Mouse (Mus musculus) kidney, embryonic 15.5 days (tissue): ENCODE data around the gene Ilf3. TPM values are rescaled to one million over a fixed set of nuclear protein-coding genes. Genes with fewer than 3 reads are reported as not detected.

Experiments
- ATAC-seq: fragments of 200-750 bp; cut with Nextera tagmentation; replicated peaks from 2 replicates; pipeline ENCODE4 v1.8.0; 2017; ENCODE audit warnings: moderate TSS enrichment; ENCODE audit not compliant: low FRiP score
- H3K27ac ChIP-seq: fragments of 300-500 bp; sonication (generic); 2 replicates; pipeline ENCODE4 v1.5.1; 2015; ENCODE audit warnings: mild to moderate bottlenecking, inconsistent platforms
- H3K27me3 ChIP-seq: fragments of 300-500 bp; sonication (generic); 2 replicates; pipeline ENCODE4 v1.6.1; 2015; ENCODE audit warnings: inconsistent platforms
- H3K36me3 ChIP-seq: fragments of 300-500 bp; sonication (generic); 2 replicates; pipeline ENCODE4 v1.6.1; 2015; ENCODE audit warnings: inconsistent platforms
- H3K4me1 ChIP-seq: fragments of 300-500 bp; sonication (generic); 2 replicates; pipeline ENCODE4 v1.6.1; 2015; ENCODE audit warnings: inconsistent platforms
- H3K4me2 ChIP-seq: fragments of 300-500 bp; sonication (generic); 2 replicates; pipeline ENCODE4 v1.6.1; 2015; ENCODE audit warnings: moderate library complexity, mild to moderate bottlenecking, inconsistent platforms
- H3K4me3 ChIP-seq: fragments of 300-500 bp; sonication (generic); replicated peaks from 2 replicates; pipeline ENCODE4 v1.5.1; 2015; ENCODE audit warnings: mild to moderate bottlenecking, inconsistent platforms
- H3K9ac ChIP-seq: fragments of 300-500 bp; sonication (generic); 2 replicates; pipeline ENCODE4 v1.6.1; 2015; ENCODE audit warnings: mild to moderate bottlenecking, inconsistent platforms
- H3K9me3 ChIP-seq: fragments of 300-500 bp; sonication (generic); replicated peaks from 2 replicates; pipeline ENCODE4 v1.6.1; 2016; ENCODE audit warnings: inconsistent platforms
- WGBS: fragments of 180-500 bp; shearing (Covaris S2); methylation state at CpG from one replicate; pipeline ENCODE4 v1.1.7; 2015; ENCODE audit warnings: mixed read lengths; 5-methylcytosine and 5-hydroxymethylcytosine counted together
- polyA plus RNA-seq: library from polyadenylated mRNA; unstranded; fragments of >200 nt; fragmentation: Nextera tagmentation; extraction: Ambion mirVana; gene quantifications from 2 replicates; pipeline ENCODE4 v1.2.1, GENCODE M21; 2015

Ilf3 gene
- polyA plus RNA-seq, 1 experiment from 2014 or later: 221 TPM

DNA sequence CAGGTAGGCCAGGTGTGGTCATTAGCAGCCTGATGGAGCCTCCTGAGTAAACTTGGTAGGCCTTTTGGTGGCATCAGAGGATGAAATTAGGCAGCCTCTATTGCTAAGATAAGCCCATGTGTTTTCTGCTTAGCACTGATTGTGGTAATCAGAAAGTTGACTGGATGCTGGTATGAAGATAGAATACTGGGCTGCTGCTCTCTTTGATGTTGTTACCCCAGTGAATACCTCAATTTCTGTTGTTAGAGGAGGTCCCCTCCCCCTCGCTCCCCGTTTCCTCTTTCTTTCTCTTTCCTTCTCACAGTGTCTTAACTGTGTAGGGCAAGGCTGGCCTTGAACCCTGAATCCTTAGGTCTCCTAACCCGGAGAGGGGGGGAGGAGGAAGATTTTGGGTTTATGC is 11.5 kb downstream of the Ilf3 start:
- WGBS: 84% methylated on average over 3 of the region's 3 CpGs
- Histone ChIP-seq H3K9me3 (no peaks in the 10 kb centered on the region), H3K27ac (no peak overlapping the region), H3K4me2 (no peak overlapping the region), H3K36me3 (peaks cover 37% of the 10 kb centered on the region), H3K4me3 (no peak overlapping the region), H3K4me1 (peaks cover 5% of the 10 kb centered on the region; the same call in 1 of the 2 replicates), H3K9ac (no peak overlapping the region), H3K27me3 (no peaks in the 10 kb centered on the region)
- no peak for ATAC-seq

- no peak overlapping the region for H3K4me2 ChIP-seq
- H3K9ac ChIP-seq: no peak overlapping the region
- H3K27me3 ChIP-seq: no peaks in the 10 kb centered on the region
- no peak overlapping the region for H3K27ac ChIP-seq
- H3K4me1 ChIP-seq: peaks cover 5% of the 10 kb centered on the region; the same call in 1 of the 2 replicates
- peaks cover 27% of the 10 kb centered on the region for H3K36me3 ChIP-seq
- no peaks in the 10 kb centered on the region for H3K9me3 ChIP-seq
- H3K4me3 ChIP-seq: no peak overlapping the region
- ATAC-seq: no peak
Observed at GRCm38 (mm10) chr9:21380868-21381267, 13.2 kb downstream of the Ilf3 start.

- peaks cover 2% of the 10 kb centered on the region; the same call in 1 of the 2 replicates for H3K4me1 ChIP-seq
- ATAC-seq: no peak
- no peak overlapping the region for H3K4me3 ChIP-seq
- H3K27me3 ChIP-seq: no peaks in the 10 kb centered on the region
- H3K4me2 ChIP-seq: no peak overlapping the region
- H3K9ac ChIP-seq: no peak overlapping the region
- no peak overlapping the region for H3K27ac ChIP-seq
- no peaks in the 10 kb centered on the region for H3K9me3 ChIP-seq
- peaks cover 30% of the 10 kb centered on the region for H3K36me3 ChIP-seq
Observed at GRCm38 (mm10) chr9:21383966-21384365, 16.3 kb downstream of the Ilf3 start.

DNA sequence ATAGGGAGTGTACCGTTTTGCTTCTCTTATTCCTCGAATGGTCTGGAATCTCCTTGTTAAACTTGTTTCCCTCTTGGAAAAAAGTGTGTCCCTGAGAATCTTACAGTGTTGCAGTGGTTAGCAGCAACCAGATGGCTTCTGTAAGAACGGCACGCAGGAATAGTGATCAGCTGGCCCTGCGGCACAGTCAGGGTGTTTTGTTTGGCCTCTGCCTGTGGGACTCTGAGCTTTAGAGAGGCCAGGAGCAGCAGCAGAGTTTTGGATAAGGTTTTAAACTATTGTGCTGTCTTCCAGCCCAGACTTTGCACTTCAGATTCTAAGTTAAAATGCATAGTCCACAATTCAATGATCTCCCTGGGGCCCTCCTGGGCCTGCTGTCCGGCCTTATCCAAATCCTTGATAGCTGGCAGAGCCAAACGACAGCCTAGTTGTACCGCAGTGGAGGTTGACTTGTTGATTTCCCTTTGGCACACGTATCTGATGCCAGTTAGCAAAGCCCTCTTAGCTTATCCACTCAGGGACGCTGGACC is 25.0 kb downstream of the Ilf3 start:
- no peak for ATAC-seq
- no peaks in the 10 kb centered on the region for H3K9me3 ChIP-seq
- H3K36me3 ChIP-seq: peaks cover 100% of the 10 kb centered on the region
- H3K27ac ChIP-seq: no peak overlapping the region
- no peak overlapping the region for H3K4me3 ChIP-seq
- 89% methylated on average over 10 of the region's 10 CpGs for WGBS
- no peaks in the 10 kb centered on the region for H3K27me3 ChIP-seq
- no peak overlapping the region for H3K9ac ChIP-seq
- no peaks in the 10 kb centered on the region for H3K4me1 ChIP-seq
- H3K4me2 ChIP-seq: no peak overlapping the region

- Histone ChIP-seq H3K9me3 (no peaks in the 10 kb centered on the region), H3K9ac (no peak overlapping the region), H3K4me3 (no peak overlapping the region), H3K4me2 (no peak overlapping the region), H3K27ac (no peak overlapping the region), H3K36me3 (peaks cover 100% of the 10 kb centered on the region), H3K27me3 (no peaks in the 10 kb centered on the region), H3K4me1 (no peaks in the 10 kb centered on the region)
- 83% methylated on average over 3 of the region's 3 CpGs for WGBS
- ATAC-seq: no peak
Observed at GRCm38 (mm10) chr9:21395692-21396091, 28.0 kb downstream of the Ilf3 start.

DNA sequence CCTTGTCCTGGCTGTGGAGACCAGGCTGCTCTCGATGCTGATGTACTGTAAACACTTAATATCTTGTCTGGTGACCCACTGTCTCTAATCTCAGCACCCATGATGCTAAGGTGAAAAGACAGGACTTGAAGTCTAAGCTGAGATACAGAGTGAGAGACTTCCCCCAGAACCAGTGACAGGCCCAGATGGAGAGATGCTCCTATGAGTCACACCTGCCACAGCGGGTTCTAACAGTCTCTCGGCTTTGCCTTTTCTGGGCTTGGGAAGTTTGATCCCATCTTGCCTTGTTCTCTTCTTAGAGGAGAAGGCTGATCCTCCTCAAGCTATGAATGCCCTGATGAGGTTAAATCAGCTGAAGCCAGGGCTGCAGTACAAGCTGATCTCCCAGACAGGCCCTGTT is 29.5 kb downstream of the Ilf3 start:
- ATAC-seq: no peak
- H3K27ac ChIP-seq: no peak overlapping the region
- WGBS: 90% methylated on average over 3 of the region's 3 CpGs

GRCm38 (mm10) chr9:21401042-21401441 is 33.4 kb downstream of the Ilf3 start:
- no peaks in the 10 kb centered on the region for H3K9me3 ChIP-seq
- no peaks in the 10 kb centered on the region for H3K4me1 ChIP-seq
- no peak for ATAC-seq
- H3K9ac ChIP-seq: no peak overlapping the region
- H3K36me3 ChIP-seq: peaks cover 99% of the 10 kb centered on the region
- no peak overlapping the region for H3K27ac ChIP-seq
- H3K4me2 ChIP-seq: no peak overlapping the region
- whole genome bisulfite sequencing: 94% methylated on average over 9 of the region's 9 CpGs
- no peaks in the 10 kb centered on the region for H3K27me3 ChIP-seq
- H3K4me3 ChIP-seq: no peak overlapping the region

More for the DNA sequence above, 29.5 kb downstream of the Ilf3 start:
- Histone ChIP-seq H3K9me3 (no peaks in the 10 kb centered on the region), H3K4me3 (no peak overlapping the region), H3K36me3 (peaks cover 99% of the 10 kb centered on the region), H3K4me2 (no peak overlapping the region), H3K9ac (no peak overlapping the region), H3K4me1 (no peaks in the 10 kb centered on the region), H3K27me3 (no peaks in the 10 kb centered on the region)

- ATAC-seq: no peak
- Histone ChIP-seq H3K9me3 (no peaks in the 10 kb centered on the region), H3K27ac (no peak overlapping the region), H3K4me1 (no peaks in the 10 kb centered on the region), H3K36me3 (peaks cover 93% of the 10 kb centered on the region), H3K4me3 (no peak overlapping the region), H3K27me3 (no peaks in the 10 kb centered on the region), H3K4me2 (no peak overlapping the region), H3K9ac (no peak overlapping the region)
- 90% methylated on average over 11 of the region's 11 CpGs for WGBS
Observed at GRCm38 (mm10) chr9:21402764-21403253, 35.1 kb downstream of the Ilf3 start.

GRCm38 (mm10) chr9:21403745-21404144 is 36.1 kb downstream of the Ilf3 start:
- H3K9me3 ChIP-seq: no peaks in the 10 kb centered on the region
- no peak for ATAC-seq
- H3K9ac ChIP-seq: no peak overlapping the region
- no peak overlapping the region for H3K4me2 ChIP-seq
- H3K27me3 ChIP-seq: no peaks in the 10 kb centered on the region
- no peak overlapping the region for H3K27ac ChIP-seq
- H3K36me3 ChIP-seq: peaks cover 84% of the 10 kb centered on the region
- 94% methylated on average over 5 of the region's 5 CpGs for WGBS
- H3K4me1 ChIP-seq: no peaks in the 10 kb centered on the region
- H3K4me3 ChIP-seq: no peak overlapping the region

DNA sequence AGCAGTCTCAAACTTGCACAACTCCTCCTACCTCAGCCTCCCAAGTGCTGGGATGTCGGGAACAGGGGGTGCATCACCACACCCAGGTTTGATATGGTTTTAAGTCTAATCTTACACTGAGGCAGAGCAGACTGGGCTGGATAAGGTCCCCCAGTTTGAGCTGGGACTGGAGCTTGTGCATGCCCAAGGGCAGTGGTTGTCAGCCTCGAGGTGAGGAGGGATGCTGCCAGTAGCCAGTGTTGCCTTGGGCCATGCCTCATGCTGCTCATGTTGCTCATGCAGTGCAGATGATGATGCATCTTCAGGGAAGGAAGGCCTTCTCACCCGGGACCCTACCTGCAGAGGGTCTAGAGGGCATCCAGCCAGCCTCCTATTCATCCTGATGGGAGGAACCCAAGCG is 37.9 kb downstream of the Ilf3 start:
- ATAC-seq: no peak
- H3K36me3 ChIP-seq: peaks cover 66% of the 10 kb centered on the region
- H3K9ac ChIP-seq: no peak overlapping the region
- no peaks in the 10 kb centered on the region for H3K9me3 ChIP-seq
- H3K4me1 ChIP-seq: no peaks in the 10 kb centered on the region
- H3K4me3 ChIP-seq: no peak overlapping the region
- H3K27me3 ChIP-seq: no peaks in the 10 kb centered on the region
- no peak overlapping the region for H3K4me2 ChIP-seq
- H3K27ac ChIP-seq: no peak overlapping the region
- WGBS: 67% methylated on average over 4 of the region's 4 CpGs

DNA sequence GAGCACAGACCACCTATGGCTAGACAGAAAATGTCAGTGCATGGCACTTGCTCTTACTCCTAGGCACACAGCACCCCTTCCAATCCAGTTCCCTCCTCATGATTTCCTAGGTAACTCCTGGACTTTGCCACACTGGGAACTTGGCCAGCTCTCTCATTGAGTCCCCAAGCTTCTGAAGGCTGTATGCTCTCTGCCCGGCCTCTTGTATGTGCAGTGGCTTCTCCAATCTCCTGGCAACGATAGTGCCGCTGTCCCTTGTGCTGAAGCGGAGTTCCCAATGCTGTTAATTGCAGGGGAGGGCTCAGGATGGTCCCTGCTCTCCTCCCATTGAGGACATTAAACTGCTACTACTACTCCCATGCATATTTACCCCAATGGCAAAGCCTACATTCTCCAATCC is 40.3 kb downstream of the Ilf3 start:
- peaks cover 15% of the 10 kb centered on the region for H3K4me1 ChIP-seq
- H3K9ac ChIP-seq: no peak overlapping the region
- H3K9me3 ChIP-seq: no peaks in the 10 kb centered on the region
- H3K36me3 ChIP-seq: peaks cover 43% of the 10 kb centered on the region
- H3K4me2 ChIP-seq: no peak overlapping the region
- WGBS: 11% methylated on average over 4 of the region's 4 CpGs
- no peak overlapping the region for H3K27ac ChIP-seq
- H3K4me3 ChIP-seq: no peak overlapping the region
- H3K27me3 ChIP-seq: no peaks in the 10 kb centered on the region
- ATAC-seq: no peak

GRCm38 (mm10) chr9:21408624-21409023 is 41.0 kb downstream of the Ilf3 start:
- WGBS: 74% methylated on average over 7 of the region's 7 CpGs
- no peak for ATAC-seq

More at GRCm38 (mm10) chr9:21408624-21409023, 41.0 kb downstream of the Ilf3 start:
- Histone ChIP-seq H3K9ac (no peak overlapping the region), H3K36me3 (peaks cover 37% of the 10 kb centered on the region), H3K4me2 (no peak overlapping the region), H3K9me3 (no peaks in the 10 kb centered on the region), H3K4me1 (peaks cover 15% of the 10 kb centered on the region), H3K27me3 (no peaks in the 10 kb centered on the region), H3K4me3 (no peak overlapping the region), H3K27ac (no peak overlapping the region)
